Mouse (Mus musculus): ENCODE results near the gene Hist1h2ae.
"Not testable (repeated sequence)": the region's sequence is repeated elsewhere in the genome, so short reads cannot be mapped to it uniquely, and the experiment has no call there.

GRCm38 (mm10) chr13:23573898-23574524 lies 3.0 kb upstream of the Hist1h2ae start, which contains the start of the genes Hist1h2bf and Hist1h2ad:
- not testable (repeated sequence) for TF ChIP-seq MAFK (IDR thresholded peaks at IDR 0.05; ENCODE audit: insufficient read depth, low read depth, low read length); ZC3H11A (IDR thresholded peaks at IDR 0.05; ENCODE audit: borderline replicate concordance, low read depth, low read length); HCFC1 (IDR thresholded peaks at IDR 0.05; ENCODE audit: borderline replicate concordance, insufficient read depth, low read length); ZNF384 (IDR thresholded peaks at IDR 0.05; ENCODE audit: low read depth, low read length)
- TF ChIP-seq CHD2 (IDR thresholded peaks at IDR 0.05; ENCODE audit: low read depth, low read length) = peak; percentile 98

Measured in ES-E14 (cell line).